Mouse (Mus musculus) splenic B cell, adult 2 months (primary cell): ENCODE data around the gene Xkrx.
"Not testable (repeated sequence)": the region's sequence is repeated elsewhere in the genome, so short reads cannot be mapped to it uniquely, and the experiment has no call there.

Source experiments
- DNase-seq: peaks from one replicate; pipeline ENCODE4 v3.0.0-alpha.2; 2011; ENCODE audit warnings: low read depth, low spot score
- H3K27me3 ChIP-seq: 2 replicates; pipeline ENCODE4 v1.6.1; 2012; ENCODE audit warnings: mild to moderate bottlenecking, low read length, moderate library complexity, mixed read lengths; ENCODE audit not compliant: control insufficient read depth, poor library complexity, insufficient read depth, severe bottlenecking
- H3K36me3 ChIP-seq: 2 replicates; pipeline ENCODE4 v1.6.1; 2012; ENCODE audit warnings: mild to moderate bottlenecking, low read length, moderate library complexity, mixed read lengths; ENCODE audit not compliant: control insufficient read depth, poor library complexity, insufficient read depth, severe bottlenecking

Xkrx gene

DNA sequence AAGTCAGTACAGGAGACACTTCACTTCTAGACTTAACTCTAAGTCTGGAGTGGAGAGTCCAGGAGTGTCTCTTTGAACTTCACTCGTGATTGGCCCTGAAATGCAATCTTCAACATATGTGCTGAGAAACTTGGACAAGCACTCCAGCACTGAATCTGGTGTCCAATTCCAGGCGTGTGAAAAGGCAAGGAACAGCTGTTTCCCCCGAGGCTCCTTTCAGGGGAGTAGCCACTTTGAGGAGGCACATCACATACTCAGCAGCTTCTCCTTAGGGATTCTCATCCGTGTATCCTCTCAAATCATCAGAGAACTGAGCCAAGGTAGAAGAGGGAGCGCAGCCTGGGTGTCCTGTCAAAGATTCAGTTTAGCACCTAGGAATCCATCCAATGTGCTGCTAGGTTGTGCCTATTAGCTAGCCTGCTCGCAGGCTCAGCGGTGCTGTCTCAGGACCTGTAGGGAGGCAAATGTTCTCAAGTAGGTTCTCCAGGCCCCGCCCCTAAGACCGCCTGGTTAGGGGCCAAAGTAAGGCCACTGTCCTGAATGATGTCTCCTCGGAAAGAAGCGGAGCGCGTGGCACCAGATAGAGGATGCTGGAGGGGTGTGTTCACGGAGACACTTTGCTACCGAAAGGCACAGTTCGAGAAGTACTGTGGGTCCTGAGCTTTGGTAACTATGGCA lies at the start of gene Xkrx:
Gene Xkrx (minus strand): TSS at position 34 of the 678 bp plus-strand sequence.
- DNase-seq: peak; percentile 44
- no peaks in the 10 kb centered on the region for H3K27me3 ChIP-seq

DNA sequence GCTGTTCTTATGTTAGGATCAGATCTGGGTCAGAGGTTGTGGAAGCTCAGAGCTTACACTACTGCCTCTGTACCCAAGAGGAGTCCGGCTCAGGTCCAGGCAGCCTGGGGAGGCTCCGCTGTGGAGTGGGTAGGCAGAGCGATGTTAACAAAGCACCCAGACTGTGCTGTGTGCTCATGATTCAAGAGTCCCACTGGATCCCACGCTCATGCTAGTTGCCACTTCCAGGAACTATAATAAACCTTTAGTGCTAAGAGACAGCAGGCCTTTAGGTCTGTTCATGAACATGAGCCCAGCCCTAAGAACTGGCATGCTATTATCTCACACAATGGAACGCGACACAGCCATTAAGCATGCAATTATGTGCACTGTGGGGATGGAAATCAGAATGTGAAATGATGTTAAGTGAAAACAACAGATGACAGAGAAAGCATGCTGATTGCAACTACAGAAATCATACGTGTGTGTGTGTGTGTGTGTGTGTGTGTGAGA lies 49.3 kb upstream of the Xkrx start:
- no peaks in the 10 kb centered on the region for H3K27me3 ChIP-seq
- no peak for DNase-seq

More for the DNA sequence above, at the start of gene Xkrx:
- H3K36me3 ChIP-seq: no peaks in the 10 kb centered on the region

DNA sequence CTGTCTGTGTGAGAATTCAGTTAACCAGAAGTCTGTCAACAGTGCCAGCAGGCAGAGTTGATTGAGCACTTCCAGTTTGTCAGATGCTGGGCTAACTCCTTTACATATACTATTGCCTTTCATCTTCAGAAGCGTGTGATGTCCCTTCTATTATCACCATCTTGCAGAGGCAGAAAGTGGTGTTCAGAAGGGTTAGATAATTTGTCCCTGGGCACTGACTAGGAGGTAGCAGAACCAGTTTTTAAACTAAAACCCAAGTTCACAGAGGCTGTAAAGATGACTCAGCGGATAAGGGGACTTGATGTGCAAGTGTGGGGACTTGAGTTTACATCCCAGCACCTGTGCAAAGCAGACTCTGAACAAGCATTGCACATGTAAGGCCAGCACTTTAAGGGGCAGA lies 46.6 kb upstream of the Xkrx start:
- H3K36me3 ChIP-seq: no peaks in the 10 kb centered on the region
- no peak for DNase-seq
- H3K27me3 ChIP-seq: no peaks in the 10 kb centered on the region

More for the DNA sequence above, 49.3 kb upstream of the Xkrx start:
- no peaks in the 10 kb centered on the region for H3K36me3 ChIP-seq

DNA sequence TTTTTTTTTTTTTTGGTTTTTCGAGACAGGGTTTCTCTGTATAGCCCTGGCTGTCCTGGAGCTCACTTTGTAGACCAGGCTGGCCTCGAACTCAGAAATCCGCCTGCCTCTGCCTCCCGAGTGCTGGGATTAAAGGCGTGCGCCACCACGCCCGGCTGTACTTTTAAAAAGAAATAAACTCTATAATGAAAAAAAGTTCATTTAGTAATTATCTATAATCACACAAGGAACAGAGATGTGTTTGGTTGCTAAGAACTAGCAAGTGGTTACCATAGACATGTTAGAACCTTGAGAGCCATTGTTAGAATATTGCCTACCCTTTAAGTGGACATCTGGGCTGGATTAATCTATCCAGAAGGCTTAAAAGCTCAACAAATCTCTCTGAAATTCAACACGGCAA lies 25.3 kb upstream of the Xkrx start, which contains the start of gene Arl13a:
Gene Arl13a (plus strand): TSS at position 301 of the 400 bp plus-strand sequence.
- H3K36me3 ChIP-seq, DNase-seq, H3K27me3 ChIP-seq: not testable (repeated sequence)

DNA sequence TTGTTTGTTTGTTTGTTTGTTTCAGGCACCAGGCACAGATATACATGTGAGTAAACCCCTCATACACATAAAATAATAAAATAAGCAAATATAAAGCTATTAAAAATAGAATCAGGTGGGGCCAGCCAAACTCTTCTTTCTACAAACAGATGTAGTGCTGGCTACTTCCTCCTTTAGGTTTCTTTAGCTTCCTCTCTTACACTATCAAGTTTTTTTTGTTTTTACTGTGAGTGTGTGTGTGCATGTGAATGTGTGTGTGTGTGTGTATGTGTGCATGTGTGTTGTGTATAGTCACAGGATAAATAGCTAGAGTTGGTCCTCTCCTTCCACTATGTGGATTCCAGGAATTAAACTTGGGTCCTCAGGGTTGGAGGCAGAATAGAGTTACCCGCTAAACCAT lies 12.8 kb upstream of the Xkrx start:
- peak; percentile 37 for DNase-seq
- Histone ChIP-seq H3K27me3 (no peaks in the 10 kb centered on the region), H3K36me3 (no peaks in the 10 kb centered on the region)

DNA sequence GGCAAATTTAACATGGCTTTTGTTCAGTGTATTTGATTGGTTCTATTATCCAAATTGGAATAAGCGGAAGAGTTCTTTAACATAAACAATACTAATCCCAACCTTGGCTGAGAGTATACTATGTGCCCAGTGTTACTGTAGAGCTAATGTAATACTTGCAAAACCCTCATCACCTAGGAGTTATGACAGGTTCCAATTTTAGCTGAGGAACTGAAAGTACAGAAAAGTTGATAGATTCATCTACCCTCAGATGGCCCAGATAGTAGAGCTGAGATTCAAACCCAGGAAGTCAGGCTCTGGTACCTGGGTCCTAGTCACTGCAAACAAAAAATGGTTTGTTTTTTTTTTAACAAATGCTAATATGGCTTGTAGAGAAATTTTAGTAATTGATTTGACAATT lies 8.7 kb upstream of the Xkrx start:
- Histone ChIP-seq H3K27me3 (no peaks in the 10 kb centered on the region), H3K36me3 (no peaks in the 10 kb centered on the region)
- peak; percentile 40 for DNase-seq

DNA sequence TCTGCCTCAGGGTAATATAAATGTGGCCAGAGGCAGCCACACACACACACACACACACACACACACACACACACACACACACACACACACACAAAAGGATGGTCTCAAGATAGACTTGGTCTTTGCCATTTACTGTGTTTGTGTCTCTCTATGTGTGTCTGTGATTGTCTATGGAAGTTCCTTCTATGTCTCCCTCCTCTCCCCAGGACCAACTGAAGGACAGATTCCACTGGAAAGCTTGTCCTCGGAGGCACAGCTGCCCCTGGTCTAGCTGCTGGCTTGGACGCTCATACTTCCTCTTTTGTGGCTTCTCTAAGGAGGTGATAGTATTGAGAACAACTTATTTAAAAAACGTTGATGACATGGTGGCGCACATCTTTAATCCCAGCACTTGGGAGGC lies 1.6 kb upstream of the Xkrx start:
- Histone ChIP-seq H3K27me3 (no peaks in the 10 kb centered on the region), H3K36me3 (no peaks in the 10 kb centered on the region)
- DNase-seq: peak; percentile 58

DNA sequence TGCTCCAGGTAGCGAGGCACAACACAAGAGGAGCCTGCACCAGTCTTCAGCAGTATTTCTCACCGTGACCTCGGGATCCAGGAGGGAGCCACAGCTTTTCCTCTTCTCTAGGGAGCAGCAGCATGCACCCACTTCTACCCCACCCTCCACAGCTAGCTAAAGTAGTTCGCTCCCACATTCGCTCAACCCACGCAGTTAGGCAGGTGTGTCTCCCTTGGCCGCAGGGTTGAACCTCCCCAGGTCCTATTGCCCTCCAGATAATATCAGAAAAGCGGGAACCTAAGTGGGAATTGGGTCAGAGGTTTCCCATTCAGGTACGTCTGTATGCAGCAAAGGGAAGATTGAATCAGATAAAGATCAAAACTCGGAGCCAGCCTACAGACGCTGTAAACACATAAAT lies 950 bp upstream of the Xkrx start:
- peak; percentile 31 for DNase-seq
- H3K27me3 ChIP-seq: no peaks in the 10 kb centered on the region
- no peaks in the 10 kb centered on the region for H3K36me3 ChIP-seq

DNA sequence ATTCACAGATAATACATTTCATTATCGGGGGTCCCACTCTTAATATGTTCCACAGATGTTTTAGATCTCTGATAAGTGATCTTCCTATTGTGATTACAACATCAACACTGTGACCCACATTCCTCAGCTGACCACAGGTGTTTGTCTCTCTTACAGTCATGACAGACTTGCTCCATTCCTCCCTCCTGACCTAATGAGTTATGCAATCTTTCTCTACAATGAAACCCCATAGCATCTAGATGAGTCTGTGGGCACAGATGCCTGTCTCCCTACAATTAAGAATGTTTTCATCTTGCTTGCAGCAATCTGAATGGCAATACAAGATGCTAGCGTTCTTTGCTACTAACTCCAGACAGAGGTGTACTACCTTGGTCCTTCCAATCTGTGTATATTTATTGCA lies 1.4 kb downstream of the Xkrx start:
- Histone ChIP-seq H3K27me3 (no peaks in the 10 kb centered on the region), H3K36me3 (0 out of 2 replicates have a peak, but pooled peaks cover 2% of the 10 kb centered on the region)
- DNase-seq: no peak

DNA sequence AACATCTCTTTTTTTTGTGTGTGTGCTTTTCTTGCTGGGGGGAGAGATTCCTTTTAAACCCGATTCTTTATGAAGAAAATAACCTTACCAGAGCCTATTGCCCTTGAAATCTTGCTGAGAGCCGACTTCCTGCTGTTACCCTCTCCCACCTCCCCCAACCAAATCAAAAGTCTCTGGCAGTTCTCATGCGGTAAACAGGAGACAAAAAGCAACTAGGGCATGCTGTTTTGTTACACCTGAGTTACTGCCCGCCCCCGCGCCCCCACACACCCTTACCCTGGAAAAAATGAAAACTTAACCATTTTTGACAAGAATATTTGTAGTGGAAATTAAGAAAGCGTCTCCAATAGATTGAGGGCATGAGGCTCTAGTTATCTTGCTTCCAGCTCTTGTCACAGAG lies 3.7 kb downstream of the Xkrx start:
- peak; percentile 15 for DNase-seq
- Histone ChIP-seq H3K36me3 (0 out of 2 replicates have a peak, but pooled peaks cover 2% of the 10 kb centered on the region), H3K27me3 (no peaks in the 10 kb centered on the region)

DNA sequence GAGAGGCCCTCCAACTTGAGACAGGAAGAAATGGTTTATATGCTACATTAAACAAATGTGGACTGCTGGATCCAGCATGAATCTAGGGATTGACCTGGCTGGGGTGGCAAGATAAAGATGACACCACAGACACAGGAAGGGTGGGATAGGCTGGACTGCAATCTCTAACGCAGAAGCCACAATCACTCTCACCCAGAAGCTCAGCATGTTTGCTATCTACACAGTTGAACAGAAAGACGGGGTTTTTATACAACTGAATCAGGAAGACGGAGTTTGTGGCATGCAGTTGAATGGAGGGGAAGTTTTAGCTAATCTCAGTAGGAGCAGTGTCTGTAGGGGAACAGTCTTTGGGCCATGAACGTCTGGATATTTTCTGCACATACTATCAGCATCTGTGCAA lies 19.9 kb downstream of the Xkrx start:
- no peak for DNase-seq

DNA sequence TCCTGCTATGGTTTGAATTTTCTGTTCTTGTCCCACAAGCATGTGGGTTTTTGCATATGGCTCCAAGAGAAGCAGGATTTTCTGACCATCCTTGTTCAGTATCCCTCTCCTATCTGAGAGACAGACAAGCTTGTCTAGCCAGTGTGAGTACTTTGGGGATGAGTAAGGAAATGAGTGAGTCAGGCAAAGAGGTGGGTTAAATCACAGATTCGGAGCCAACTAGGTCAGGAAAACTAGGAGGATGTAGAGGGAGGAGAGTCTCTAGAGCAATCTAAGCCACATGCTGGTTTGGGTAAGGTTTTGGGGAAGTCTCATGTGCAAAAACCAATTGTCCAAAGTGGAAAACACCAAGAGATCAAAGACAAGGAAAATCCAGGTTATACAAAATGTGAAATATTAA lies 20.3 kb downstream of the Xkrx start:
- no peak for DNase-seq

More for the DNA sequence above, 19.9 kb downstream of the Xkrx start:
- Histone ChIP-seq H3K36me3 (no peaks in the 10 kb centered on the region), H3K27me3 (no peaks in the 10 kb centered on the region)

DNA sequence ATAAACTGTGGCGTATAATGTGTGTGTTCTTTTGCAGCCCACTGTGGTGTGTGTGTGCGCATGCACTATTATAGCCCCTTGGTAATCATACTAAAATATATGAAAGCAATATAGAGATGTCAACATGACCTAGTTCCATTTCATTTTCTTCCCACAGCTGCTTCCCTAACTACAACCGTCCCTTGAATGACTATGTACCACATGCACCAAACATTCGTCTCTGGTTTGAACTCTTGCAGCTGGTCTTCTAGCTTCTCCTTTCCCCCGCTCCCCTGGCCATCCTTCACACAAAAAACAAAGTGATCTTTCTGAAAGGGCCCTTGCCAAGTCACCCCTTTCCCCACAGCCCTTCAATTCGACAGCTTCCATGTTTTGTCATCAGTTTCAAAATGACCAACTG lies 21.9 kb downstream of the Xkrx start:
- H3K27me3 ChIP-seq: no peaks in the 10 kb centered on the region
- no peaks in the 10 kb centered on the region for H3K36me3 ChIP-seq
- no peak for DNase-seq

More for the DNA sequence above, 20.3 kb downstream of the Xkrx start:
- Histone ChIP-seq H3K36me3 (no peaks in the 10 kb centered on the region), H3K27me3 (no peaks in the 10 kb centered on the region)

DNA sequence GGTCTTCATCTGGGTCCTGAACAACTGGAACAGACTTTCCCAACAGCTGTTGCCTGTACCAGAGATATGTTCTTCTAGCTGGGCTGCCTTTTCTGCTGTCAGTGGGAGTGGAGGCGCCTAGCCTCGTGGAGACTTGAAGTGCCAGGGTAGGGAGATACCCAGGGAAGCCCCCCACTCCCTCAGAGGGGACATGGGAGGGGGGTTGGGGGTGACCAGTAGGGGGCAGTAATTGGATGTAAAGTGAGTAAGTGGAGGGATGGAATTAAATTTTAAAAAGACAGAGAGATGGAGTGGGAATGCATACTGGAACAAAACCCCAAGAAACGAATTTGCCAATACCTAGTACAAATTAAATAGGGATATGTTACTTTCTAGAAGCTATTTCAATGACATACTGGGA lies 28.1 kb downstream of the Xkrx start:
- Histone ChIP-seq H3K36me3 (no peaks in the 10 kb centered on the region), H3K27me3 (no peaks in the 10 kb centered on the region)
- DNase-seq: peak; percentile 40

DNA sequence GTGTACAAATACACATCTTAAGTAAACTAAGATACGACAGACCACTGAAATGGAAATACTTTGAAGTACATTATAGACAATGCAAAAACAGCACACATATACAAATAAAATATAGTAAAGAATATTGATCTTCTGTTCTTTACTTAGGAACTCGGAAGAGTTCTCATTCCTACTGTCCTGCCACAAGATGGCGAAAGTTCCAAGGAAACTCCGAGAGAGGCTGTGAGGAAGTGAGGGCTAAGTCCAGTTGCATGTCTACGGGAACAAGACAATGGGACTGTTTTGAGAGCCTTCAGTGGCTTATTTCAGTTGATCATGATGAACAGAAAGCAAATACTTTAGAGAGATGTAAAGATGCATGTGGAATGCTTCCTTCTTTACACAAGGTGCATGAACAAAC lies 29.6 kb downstream of the Xkrx start:
- peak; percentile 18 for DNase-seq
- no peaks in the 10 kb centered on the region for H3K36me3 ChIP-seq
- no peaks in the 10 kb centered on the region for H3K27me3 ChIP-seq

DNA sequence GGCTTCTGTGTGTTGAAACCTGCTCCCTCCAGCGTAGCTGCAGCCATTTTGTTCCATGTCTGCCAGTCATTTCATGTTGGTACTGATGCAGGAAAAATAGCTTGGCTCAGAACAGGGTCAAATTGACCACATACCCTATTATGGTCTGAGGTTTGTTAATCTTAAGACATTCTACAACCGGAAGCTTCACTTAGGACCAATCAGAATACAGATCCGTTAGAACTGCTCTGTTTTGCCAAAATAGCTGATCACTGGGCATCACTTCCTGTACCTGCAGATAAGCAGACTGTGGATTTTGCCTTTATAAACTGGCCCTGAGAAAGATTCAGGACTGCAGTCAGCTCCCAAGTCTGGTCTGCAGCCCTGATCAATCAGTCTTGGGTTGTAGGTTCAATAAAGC lies 33.3 kb downstream of the Xkrx start:
- DNase-seq: no peak
- H3K27me3 ChIP-seq: no peaks in the 10 kb centered on the region
- H3K36me3 ChIP-seq: no peaks in the 10 kb centered on the region
